Mouse (Mus musculus): ENCODE results near the gene Klk9.

The Klk9 gene

DNA sequence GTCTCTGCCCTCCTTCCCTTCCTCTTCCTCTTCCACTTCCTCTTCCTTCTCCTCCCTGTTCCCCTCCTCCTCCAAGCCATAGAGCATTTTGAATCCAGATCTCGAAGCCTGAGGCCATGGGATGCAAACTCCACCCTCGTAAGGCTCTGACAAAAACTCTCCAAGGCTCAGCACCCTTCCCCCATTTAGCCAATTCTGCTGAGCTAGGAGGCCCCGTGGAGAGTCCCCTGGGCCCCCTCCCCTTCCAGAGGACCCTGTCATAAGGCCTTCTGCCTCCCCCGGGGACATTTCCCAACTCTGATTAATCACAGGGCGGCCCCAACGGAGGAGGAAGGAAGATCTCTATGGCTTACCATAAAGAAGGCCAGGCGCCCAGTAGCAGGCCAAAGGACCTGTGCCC is at the start of gene Klk9:
Gene Klk9 (plus strand): TSS at position 301 of the 400 bp plus-strand sequence.
- no peak for DNase-seq

DNA sequence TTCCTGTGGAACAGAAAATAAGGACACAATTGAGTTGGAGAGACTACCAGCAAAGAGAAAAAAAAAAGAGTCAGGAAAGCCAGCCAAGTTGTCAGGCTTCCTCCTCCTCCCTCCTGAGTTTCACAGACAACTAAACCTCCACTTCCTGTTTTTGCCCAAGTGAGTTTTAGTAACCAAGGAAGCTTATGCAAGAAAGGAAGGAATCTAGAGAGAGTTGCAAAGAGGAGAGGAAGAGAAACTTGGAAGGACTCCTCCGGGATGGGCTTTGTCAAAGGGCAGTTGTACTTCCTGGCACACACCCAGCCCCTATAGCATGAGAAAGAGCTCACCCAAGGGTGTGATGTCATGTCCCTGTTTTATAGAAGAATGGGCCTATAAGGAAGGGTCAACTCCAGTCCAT is 43.9 kb upstream of the Klk9 start:
- DNase-seq: peak; percentile 9

DNA sequence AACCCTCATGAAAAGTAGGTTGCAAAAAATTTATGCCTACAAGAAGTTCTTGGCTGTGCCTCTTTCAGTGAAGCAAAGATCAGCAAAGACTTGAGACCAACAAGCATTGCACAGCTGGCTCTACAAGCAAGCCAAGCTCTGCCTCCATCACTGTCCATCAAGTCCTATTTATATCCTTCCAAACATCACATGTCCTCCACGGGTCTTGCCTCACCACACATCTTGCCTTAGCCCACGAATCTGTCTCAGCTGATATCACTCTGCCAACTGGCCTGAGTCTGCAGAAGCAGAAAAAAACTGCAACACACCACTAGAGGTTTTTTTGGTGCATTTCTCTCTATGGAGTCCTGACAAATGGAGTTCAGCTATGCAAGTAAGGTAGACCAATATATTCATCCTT is 38.9 kb upstream of the Klk9 start:
- DNase-seq: no peak

DNA sequence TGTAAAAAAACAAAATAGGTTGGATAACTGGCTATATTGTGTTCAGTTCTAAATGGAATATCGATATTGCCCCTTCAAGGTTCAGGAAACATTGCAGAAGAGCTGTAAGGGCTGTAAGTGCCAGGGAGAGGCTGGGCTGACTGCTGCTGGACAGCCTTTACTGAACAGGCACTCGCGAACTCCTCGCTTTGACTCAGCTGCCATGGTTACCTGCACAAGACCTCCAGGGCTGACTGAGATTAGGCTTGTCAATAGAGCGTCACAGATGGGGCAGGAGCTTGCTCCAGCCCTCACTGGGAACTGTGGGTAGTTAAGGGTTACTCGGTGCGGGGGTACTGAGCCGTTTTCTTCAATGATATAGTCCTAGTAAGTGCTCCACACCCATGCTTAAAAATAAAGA is 25.2 kb upstream of the Klk9 start:
- no peak for DNase-seq

DNA sequence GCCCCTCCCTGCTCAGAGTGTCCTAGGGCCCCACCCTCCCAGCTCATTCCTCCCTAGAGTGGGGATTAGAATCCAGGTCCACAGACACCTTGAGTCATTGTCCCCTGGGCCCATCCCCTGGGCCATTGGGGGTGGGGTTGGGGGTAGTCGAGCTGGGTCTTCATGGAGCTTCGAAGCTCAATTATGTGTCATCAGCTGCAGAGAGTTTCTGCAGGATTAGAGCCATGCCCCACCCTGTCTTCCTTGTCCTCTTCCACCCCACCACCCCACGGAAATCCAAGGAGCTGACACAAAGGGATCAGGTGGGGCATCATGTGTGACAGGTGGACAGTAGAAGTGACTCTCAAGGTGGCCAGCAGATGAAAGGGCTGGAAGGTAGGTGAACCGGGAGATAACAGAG is 23.1 kb upstream of the Klk9 start, which contains the start of gene Klk12:
Gene Klk12 (plus strand): TSS at position 301 of the 400 bp plus-strand sequence.
- DNase-seq: no peak

DNA sequence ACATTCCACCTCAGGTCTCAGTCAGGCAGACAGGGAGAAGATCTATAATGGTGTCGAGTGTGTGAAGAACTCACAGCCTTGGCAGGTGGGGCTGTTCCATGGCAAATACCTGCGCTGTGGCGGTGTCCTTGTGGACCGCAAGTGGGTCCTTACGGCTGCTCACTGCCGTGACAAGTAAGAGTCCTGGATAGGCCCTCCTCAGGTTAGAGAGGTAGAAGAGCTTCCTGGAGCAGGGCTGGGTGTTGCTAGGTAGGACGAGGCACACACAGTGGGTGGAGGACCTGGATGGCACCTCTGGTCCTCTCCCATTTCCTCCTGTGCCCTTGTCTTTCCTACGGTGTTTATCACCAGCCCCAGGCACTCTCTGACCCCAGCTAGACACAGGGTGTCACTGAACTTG is 22.1 kb upstream of the Klk9 start:
- no peak for DNase-seq

DNA sequence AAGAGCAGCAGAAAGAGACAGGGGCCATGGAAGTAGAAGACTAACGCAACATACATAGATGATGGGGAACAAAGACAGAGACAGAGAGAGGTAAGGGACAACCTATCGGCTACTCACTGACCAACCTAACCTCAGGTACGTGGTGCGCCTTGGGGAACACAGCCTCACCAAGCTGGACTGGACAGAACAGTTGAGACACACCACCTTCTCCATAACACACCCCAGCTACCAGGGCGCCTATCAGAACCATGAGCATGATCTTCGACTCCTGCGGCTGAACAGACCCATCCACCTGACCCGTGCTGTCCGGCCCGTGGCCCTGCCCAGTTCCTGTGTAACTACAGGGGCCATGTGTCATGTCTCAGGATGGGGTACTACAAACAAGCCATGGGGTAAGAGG is 21.0 kb upstream of the Klk9 start:
- DNase-seq: no peak

DNA sequence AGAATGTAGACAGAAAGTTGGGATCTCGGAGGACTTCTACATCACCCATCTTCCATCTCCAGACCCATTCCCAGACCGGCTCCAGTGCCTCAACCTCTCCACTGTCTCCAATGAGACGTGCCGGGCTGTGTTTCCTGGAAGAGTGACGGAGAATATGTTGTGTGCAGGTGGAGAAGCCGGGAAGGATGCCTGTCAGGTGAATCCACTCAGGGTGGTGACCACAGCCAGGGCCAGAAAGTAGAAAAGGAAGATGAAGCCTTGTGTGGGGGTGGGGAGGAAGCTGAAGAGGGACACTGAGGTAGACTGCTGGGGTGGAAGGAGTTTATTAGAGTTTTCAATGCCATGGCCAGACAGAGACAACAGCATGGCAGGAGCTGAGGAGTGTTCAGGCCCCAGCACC is 19.8 kb upstream of the Klk9 start:
- DNase-seq: no peak

DNA sequence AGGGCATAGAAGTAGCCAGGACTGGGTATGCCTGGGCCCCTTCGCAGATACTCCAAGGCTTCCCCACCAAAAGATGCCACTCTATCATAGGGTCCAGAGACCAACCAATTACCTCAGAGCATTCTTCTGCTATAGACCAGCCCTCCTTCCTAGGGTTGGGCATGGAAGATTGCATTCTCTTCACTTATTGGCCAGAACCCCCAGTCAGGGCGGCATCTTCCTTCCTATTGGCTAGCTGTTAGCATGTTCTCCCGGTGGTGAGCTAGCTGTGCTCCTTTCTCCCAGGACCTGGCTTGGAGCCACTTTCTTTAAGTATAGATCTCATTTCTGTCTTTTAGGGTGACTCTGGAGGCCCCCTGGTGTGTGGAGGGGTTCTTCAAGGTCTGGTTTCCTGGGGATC is 18.8 kb upstream of the Klk9 start:
- DNase-seq: no peak

DNA sequence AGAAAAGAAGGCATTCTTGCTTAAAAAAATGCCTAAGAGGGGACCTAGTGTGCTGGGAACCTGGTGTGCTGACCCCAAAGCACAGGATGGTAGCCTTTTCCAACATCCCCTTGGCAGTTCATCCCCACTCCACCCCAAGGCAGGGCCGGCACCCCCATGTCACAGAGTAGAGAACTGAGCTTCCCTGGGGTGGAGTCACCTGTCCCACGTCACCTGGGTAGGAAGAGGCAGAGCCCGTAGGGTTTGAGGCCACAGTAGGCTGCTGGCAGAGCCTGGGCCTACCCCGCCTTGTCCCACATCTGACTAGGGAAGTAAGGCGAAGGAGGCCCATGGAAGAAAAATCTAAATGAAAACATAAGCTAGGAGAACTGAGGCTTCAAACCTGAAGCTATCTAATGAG is 17.3 kb upstream of the Klk9 start, which contains the start of gene Klk11:
Gene Klk11 (plus strand): TSS at position 241 of the 400 bp plus-strand sequence.
- DNase-seq: no peak

DNA sequence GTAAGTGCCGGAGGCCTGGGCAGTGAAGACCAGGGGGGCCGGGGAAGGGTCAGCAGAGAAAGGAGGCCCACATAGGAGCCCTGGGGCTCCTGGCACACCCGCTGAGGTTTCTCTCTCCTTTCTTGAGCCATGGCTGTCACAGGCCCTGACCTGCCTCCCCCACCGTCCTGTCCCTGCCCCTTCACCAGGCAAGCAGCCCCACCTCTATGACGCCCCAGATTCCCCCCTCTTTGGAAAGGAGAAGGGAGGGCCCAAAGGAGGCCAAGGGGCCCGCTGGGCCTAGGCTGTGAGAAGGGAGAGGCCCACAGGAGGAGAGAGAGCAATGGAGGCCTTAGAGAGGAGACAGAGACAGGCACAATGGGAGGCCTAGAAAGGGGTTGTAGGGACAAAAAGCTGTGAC is 16.9 kb upstream of the Klk9 start:
- no peak for DNase-seq

DNA sequence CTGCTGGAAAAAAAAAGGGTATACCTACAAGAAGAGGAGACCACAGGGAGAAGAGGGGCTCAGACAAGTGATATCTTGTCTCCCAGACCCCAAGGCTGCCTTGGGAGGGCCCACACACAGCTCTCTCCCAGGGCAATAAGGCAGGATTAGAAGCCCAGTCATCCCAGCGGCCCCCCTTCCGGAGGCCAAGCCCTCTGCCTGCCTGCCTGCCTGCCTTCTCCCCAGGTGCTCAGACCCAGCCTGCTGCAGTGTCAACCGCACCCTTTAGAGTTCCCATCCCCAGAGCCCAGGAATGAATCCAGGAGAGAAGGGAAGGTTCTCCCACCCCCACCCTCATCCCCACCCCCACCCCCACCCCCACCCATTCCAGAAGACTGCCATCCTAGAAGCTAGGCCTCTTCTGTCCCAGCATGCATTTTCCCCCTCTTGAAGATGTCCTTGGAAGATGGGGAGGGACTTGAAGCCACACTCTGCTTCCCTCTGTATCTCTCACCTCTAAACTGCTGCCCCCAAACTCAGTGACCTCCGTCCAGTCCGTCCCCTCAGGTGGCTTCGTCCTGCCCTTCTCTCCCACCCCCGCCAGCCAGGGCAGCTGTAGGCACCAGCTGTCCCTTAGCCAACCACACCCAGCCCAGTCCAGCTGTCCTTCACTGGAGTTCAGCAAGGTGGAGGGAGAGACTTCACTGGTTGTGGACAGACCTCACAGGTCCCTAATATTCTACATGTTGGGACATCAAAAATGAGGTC is 16.2 kb upstream of the Klk9 start:
- DNase-seq: no peak

DNA sequence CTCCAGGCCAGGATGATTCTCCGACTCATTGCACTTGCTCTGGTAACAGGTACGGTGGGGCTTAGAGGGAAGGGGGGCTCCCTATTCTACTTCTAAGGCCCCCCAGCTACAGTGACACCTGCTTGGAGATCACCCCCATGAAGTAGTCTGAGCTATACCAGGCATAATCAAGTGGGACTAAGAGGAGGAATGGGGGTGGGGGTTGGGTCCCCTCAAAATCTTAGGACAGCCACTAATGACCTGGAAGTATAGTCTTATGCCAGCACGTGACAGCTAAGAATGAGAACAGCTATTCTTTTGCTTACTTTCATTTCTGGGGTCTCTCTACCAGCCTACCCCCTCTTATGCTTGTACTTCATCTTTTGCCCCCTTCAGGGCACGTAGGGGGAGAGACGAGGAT is 15.2 kb upstream of the Klk9 start:
- DNase-seq: no peak

DNA sequence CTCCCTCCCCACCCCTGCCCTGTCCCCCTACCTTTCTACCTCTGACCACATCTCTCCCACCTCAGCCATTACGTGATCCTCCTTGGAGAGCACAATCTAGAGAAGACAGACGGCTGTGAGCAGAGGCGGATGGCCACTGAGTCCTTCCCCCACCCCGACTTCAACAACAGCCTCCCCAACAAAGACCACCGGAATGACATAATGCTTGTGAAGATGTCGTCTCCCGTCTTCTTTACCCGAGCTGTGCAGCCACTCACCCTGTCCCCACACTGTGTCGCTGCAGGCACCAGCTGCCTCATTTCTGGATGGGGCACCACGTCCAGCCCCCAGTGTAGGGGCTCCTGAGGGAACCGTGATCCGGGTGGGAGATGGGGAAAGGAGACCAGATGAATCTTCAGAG is 14.3 kb upstream of the Klk9 start:
- DNase-seq: no peak

DNA sequence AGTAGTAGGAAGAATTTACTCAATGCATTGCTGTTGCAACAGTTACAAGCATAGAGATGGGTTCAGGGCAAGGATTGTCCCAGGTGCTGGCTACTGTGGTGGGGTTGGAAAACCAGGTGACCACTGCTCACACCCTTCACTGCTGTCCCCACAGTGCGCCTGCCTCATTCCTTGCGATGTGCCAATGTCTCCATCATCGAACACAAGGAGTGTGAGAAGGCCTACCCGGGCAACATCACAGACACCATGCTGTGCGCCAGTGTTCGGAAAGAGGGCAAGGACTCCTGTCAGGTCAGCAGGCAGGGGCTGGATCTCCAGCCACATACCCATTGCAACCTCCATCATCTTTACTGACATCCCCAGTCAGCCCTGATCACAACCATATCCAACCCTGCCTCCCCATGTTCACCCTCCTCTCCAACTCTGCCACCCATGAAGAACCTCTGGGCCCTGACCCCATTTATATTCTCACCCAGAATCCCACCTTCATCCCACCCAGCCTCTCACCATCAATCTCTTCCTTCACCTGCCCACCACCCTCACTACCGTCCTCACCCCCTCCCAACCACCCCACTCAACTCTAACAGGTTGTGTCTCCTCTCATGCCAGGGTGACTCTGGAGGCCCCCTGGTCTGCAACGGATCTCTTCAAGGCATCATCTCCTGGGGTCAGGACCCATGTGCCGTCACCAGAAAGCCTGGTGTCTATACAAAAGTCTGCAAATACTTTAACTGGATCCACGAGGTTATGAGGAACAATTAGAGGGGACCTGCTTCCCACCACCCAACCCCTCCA is 13.3 kb upstream of the Klk9 start:
- DNase-seq: no peak

DNA sequence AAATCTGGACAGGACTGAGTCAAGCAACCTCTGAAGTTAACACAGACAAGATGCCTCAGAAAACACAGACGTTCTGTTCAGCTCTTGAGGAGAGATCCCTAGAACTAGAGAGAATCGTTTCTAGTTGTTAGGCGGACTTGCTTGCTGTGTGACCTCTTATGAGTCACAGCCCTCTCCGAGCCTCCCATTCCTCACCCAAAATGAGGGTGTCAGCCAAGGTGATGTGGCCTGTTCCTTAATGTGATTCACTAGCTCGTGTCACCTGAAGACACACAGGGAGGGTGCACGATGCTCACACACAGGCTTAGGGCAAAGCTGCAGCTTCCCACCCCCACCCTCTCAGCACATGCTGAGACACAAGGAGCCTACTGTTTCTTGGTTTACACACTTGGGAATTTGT is 11.4 kb upstream of the Klk9 start:
- no peak for DNase-seq

DNA sequence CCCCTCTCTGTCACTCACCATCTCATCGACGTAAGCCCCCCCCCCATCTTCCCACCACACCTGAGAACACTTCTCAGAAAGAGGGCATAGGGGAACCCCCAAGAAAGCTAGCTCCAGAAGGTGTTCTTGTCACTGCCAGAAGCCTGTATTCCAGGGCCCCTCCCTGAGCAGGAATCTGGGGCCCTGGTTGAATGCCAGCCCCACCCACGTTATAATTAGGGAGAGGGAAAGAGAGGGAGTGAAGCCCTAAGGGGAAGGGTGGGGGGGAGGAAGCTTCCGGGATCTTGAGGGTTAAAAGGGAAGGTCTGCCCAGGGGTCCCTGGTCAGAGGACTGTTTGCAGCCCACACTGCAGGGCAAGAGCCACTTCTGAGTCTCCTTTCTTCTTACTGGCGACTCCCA is 10.9 kb upstream of the Klk9 start, which contains the start of gene Klk10:
Gene Klk10 (plus strand): TSS at position 290 of the 400 bp plus-strand sequence.
- DNase-seq: no peak

DNA sequence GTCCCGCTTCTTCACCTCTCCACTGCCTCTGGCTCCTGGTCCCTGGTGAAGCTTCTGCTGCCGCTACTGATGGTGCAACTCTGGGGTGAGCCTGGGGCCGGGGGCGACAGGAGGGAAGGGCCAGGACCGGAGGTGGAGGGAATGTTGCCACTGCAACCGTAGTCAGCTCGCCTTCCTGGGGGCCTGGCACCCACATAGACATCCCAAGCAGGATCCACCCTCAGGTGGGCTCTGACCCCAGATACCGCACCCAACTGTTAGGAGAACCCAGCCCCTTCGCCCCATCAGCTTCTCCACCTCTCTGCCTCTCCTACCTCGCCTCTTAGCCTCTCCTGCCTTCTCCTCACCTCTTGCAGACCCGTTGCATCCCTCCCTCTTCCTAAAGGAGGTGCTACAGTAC is 10.2 kb upstream of the Klk9 start:
- no peak for DNase-seq

DNA sequence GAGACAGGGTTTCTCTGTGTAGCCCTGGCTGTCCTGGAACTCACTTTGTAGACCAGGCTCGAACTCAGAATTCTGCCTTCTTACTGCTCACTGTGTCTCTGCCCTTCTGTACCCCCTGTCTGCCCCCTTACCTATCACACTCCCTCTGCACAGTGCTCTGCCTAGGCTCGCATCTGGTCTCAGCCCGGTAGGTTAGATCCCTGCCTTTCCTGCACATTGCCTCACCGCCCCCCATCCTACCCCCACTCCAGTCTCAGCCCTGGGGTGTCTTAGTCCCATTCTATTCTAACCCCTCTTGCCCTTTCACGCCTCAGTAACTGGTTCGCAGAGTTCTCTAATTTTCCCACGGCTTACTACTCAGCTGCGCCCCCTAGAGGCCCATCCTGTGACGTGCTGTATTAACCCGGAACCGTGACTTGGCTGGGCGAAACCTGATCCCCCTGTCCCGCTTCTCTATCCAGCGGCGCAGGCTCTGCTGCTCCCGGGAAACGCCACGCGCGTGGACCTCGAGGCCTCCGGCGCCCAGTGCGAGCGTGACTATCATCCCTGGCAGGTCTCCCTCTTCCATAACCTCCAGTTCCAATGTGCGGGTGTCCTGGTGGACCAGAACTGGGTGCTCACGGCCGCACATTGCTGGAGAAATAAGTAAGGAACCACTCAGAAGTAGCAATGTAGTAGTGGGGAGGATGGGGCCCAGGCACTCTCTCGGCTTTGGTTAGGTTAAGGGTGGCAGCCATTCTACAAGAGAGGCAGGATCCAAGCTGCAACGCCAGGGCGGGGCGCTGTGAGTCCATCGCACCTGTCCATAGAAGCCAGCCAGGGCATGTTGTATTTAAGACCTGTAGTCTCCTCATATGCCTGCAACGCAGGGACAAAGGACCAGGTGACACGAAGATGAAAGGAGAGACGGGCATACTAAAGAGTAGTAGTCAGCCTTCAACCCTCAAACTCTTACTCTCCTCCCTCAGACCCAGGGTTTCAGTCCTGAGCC is 9.1 kb upstream of the Klk9 start:
- peak; percentile 79 for DNase-seq

DNA sequence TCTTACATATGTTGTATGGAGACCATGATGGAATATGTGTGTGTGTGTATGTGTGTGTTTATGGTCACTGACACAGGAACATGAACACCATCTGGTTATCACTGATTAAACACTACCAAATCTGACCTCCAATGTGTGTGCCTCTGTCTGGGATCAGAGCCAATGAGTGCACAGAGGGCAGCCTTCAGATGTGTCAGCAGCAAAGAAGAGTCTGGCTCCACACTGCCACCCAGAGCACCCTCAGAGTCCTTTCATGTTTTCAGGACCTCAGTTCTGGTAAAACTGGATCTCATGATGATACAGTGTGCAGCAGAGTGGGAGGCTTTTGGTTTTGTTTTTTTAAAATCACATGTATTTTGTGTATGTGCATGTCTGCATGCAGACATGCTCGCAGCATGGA is 6.4 kb upstream of the Klk9 start:
- DNase-seq: peak; percentile 45

DNA sequence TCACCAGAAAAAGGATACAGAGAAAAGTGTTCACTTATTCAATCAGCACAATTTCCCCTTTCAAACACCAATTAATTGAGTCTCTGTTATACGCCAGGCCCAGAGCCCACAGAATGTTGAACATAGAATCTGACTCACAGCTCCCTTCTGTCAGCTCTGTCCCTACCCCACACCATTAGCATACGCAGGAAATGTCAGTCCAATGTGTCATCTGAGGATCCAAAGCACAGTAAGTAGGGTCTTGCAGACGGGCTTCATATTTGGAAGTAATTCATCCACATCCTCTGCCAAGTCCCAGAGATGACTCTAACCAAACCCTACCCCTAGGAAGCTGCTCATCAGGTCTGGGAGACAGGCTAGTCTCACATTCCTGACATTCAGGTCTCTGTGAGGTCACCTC is 3.6 kb upstream of the Klk9 start:
- no peak for DNase-seq

DNA sequence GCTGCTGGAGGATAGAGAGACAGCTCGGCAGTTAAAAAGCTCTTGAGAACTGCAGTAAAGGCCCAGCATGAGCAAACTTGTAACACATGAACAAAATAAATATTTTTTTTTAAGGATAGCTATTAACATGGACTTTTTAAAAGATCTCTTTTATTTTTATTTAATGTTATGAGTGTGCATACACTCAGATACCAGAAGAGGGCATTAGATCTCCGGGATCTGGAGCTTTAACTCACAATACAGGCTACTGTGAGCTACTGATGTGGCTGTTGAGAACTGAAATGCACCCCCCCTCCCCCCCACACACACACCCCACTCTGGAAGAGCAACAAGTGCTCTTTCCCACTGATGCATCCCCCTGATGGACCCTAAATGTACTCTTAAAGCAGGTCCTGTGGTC is 2.4 kb upstream of the Klk9 start:
- DNase-seq: no peak

DNA sequence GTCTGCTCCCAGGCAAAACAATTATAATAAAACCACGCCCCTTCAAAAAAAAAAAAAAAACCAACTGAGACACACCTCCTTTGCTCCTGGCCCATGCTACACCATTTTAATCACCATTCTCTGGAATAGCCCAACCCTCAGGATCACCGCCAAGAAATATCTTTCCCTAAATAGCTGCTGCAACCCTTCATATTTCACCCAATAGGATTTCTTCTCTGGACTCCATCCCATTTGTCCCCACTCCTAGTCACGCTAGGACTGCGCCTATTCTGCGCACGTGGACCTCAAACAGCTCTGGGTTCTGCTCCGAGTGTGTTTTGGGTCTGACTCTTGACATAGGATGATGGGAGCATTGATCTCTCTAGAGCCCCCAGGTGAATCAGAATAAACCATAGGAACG is 4.7 kb downstream of the Klk9 start:
- DNase-seq: no peak
